Mouse (Mus musculus): ENCODE measurements at regions not wholly inside any gene's neighbourhood (a gene's known extent, or its start where the extent isn't known, plus 50 kb on each side); places are given as distances from the start of the nearest gene placed in this dataset.

DNA sequence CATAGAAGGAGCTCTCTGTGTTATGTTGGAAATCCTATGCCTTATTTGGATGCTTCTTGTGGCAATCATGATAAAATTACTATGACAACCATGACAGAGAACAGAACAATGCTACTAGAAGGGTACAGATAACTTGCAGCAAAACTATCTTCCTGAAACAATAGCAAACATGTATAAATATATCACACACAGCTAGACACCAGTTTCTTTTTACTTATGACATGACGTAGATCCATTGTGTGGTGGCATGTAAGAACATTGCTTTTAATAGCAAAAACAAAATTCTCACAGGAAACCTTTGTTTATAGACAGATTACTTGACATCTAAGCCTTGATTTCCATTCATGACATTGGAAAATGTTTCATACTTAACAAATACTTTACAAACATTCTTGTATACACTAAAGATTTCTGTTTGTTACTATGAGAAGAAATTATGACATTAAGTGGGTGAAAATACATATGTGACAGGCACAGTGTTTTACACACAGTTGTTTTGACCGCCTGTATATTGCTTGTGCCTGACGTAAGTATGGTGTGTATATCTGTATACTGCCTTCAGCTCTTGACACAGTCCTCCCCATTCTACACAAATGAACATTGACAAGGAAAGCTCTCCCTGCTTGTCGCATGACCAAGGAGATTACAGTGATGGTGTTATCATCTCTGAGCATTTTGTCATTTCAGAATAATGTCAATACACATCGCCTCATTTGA is 113.6 kb upstream of the Emcn start:
- DNase-seq: no peak

- no peak for DNase-seq
Measured at GRCm38 (mm10) chr3:137228416-137228815, 112.5 kb upstream of the Emcn start.

DNA sequence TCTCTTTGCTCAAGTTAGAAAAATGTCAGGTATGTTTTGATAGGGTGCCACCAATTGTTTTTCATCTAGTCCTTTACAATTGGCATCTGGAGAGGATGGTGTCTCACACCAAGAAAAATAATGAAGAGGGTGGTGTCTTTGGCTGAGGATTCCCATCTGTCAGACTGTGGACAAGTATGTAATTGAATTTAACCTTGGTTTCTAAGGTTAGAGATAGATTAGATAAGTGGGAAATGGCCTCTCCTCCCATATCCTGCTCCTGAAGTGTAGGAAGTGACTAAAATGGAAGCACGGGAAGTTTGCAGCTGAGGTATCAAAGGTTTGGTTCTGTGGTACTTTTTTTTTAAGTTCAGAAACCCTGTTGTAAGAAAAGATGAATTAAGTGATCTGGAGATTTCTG is 98.0 kb upstream of the Emcn start:
- no peak for DNase-seq

DNA sequence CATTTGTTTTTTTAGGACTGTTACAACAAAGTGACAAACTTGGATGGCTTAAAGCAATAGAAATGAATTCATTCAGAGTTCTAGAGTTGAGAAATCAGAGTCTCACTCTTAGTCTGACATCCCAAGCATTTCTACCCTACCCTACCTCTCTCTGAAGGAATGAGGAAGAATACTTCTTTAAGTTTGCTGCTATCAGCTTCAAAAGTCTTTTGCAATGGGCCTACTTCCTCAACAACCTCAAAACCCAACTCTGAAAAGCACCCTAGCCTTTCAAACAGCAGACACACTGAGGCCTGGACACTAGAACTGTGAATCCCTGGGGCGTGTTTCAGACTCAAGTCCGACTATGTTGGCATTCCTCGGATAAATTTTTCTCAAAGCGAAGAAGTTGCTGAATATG is 77.0 kb upstream of the Emcn start:
- DNase-seq: no peak

- DNase-seq: no peak
Measured at GRCm38 (mm10) chr3:137267752-137268151, 73.1 kb upstream of the Emcn start.

DNA sequence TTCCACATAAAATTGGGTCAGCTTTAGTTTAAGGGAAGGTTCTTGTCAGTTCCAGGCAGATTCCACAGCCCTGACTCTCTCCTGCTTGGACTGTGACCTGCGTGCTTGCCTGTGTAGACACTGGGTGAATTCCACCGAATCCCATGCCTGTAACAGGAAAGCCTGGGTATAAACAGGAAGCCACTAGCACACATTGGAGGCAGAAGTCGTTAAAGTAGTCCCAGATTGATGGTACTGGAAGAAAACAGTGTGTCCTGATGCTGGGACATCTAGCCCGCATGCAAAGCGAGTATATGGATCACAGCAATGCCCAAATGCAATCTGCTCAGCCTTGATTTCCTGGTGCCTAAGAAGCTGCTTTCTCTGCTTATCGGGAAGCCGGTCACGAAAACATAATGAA is 65.4 kb upstream of the Emcn start:
- DNase-seq: peak; percentile 13

GRCm38 (mm10) chr3:137279284-137279683 is 61.6 kb upstream of the Emcn start:
- DNase-seq: peak; percentile 17

- DNase-seq: no peak
Measured at GRCm38 (mm10) chr3:137281052-137281451, 59.8 kb upstream of the Emcn start.

DNA sequence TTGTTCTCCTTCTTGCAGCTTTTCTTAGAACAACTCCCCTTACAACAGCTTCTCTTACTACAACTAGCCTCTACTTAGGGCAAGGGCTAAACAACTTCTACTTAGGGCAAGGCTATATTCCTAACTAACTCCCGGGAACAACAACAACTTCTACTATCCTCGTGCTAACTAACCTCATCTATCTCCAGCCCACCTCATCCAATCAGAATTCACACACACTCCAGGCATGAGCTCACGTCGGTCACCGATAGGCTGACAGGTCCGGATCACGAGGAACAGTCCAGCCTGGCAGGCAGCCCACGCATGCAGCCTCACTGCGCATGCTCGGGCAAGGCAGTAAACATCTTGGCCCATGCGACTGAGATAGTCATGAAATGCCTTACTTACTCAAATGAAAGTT is 53.3 kb upstream of the Emcn start:
- peak; percentile 22 for DNase-seq

DNA sequence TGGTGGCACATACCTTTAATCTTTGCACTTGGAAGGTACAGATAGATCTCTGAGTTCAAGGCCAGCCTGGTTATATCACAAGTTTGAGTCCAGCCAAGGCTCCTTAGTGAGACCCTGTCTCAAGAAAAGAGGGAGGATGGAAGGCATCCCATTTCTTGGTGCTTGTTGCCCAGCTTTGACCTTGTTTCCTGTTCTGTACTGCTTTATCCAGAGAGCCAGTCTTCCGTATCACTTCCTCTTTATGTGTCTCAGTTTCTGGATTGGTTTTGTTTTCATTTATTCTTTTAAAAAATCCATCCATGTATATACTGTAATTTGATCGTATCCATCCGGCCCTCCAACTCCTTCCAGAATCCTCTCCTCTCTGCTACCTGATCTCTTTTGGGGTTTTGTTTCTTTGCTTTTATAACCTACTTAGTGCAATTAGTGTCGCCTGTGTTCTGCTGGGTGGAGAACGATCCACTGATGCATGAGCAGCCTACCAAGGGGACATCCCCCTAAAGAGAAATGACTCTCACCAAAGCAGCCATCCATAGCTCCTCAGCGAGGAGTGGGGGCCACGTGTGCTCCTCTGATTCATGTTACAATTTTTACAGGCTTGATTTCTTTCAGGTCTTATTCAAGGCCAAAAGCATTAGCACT is 52.4 kb upstream of the Emcn start:
- DNase-seq: no peak

DNA sequence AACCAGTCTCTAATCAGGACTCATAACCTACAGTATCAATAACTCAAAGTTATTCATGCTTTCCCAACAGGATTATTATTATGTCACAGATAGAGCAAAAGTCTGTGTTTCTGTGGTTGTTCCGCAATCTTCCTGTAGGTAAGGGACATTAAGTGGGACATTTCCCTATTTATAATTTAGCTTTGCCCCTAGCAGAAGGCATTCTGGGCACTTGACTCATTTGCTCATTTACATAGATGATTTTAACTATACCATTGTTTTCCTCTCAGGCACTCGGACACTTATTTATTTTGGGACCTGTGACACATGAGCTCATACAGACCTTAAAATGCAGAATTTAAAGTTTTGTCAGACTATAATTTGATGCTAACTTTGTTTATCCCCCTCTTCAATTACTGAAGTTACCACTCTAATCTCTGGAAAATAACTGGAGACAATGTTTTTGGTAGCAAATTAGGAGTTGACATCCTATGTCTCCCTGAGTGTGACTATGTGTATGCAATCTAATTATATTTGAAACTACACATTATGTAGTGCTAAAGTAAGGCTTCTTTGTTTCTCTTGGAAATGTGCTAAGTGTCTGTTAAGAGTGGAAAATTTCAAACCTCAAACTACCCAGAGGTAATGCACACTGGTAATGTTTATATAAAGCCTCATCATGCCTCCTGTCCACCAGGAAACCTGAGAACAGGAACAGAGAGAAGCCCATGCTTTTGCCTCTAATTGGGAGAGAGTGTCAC is 51.8 kb upstream of the Emcn start:
- DNase-seq: no peak

DNA sequence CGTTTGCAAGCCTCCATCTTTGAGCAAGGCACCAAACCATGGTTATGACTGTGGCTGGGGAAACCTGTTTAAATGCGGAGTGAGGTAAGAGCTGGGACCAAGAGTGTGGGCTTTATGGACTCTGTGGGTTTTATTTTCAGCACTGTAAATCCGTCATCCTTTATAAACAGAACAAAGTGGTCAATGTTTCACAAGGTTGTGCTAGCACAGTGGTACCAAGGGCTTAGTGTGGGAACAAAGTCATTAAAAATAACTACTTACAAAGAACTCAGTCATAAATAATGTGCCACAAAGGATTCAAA is 51.2 kb upstream of the Emcn start:
- no peak for DNase-seq

All from layer of hippocampus, adult 9-11 months (tissue).